Mouse (Mus musculus) myocyte (in vitro differentiated cells): Measurements from ENCODE around the gene Aagab.
A peak's percentile ranks its signal among the peaks of the same experiment; 100 is the strongest.

Experiments
- CEBPB ChIP-seq: IDR thresholded peaks from 2 replicates; pipeline ENCODE4 v1.6.1; 2011; ENCODE audit warnings: mild to moderate bottlenecking, moderate library complexity; ENCODE audit not compliant: poor library complexity, insufficient read depth, severe bottlenecking
- MAX ChIP-seq: IDR thresholded peaks from one replicate; pipeline ENCODE4 v1.6.1; 2011; ENCODE audit warnings: low read depth, mild to moderate bottlenecking, control low read depth
- MYOG ChIP-seq, 3 experiments: IDR thresholded peaks; one replicate each; pipeline ENCODE4 v1.6.1; 2011; ENCODE audit warnings: control low read depth in 2 of 3, low read depth in 2 of 3, mild to moderate bottlenecking in 2 of 3; ENCODE audit not compliant: insufficient read length in 2 of 3, control insufficient read depth in 1 of 3, insufficient read depth in 1 of 3
- POLR2A ChIP-seq: IDR thresholded peaks from one replicate; pipeline ENCODE4 v1.6.1; 2011; ENCODE audit warnings: low read depth, mild to moderate bottlenecking, control low read depth, moderate library complexity; ENCODE audit not compliant: insufficient read length
- POLR2AphosphoS2 ChIP-seq: IDR thresholded peaks from one replicate; pipeline ENCODE4 v1.6.1; 2011; ENCODE audit warnings: low read depth, control low read depth; ENCODE audit not compliant: insufficient read length
- TCF12 ChIP-seq: IDR thresholded peaks from one replicate; pipeline ENCODE4 v1.6.1; 2011; ENCODE audit warnings: mild to moderate bottlenecking, control low read depth; ENCODE audit not compliant: poor library complexity, insufficient read depth, severe bottlenecking
- USF1 ChIP-seq: IDR thresholded peaks from one replicate; pipeline ENCODE4 v1.6.1; 2011; ENCODE audit warnings: low read depth, mild to moderate bottlenecking, control low read depth, moderate library complexity

DNA sequence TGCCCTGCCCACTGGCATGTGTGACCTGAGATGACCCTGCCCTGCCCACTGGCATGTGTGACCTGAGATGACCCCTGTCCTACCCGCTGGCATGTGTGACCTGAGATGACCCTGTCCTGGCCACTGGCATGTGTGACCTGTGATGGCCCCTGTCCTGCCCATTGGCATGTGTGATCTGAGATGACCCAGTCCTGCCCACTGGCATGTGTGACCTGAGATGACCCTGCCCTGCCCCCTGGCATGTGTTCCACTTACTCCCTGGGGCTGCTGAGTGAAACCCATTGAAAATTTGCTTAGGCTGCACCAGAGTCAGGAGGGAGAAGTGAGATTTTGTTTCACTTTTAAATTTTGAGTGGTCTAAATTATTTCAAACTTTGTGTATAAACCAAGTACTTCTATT, 46.1 kb upstream of the Aagab start:
- TF ChIP-seq CEBPB, result no peak
- TF ChIP-seq TCF12, result no peak
- no peak for TF ChIP-seq MAX
- peak in 2 of 3 experiments; percentile 22 to 43 for TF ChIP-seq MYOG (IDR thresholded peaks at IDR 0.05; ENCODE audit: control insufficient read depth in 1 of 3, insufficient read depth in 1 of 3, insufficient read length in 2 of 3, low read depth in 2 of 3)
- TF ChIP-seq POLR2A, result no peak
- TF ChIP-seq POLR2AphosphoS2, result no peak
- TF ChIP-seq USF1, result no peak
